Mouse (Mus musculus): ENCODE data around the gene Fam219a. TPM values are rescaled to one million over a fixed set of nuclear protein-coding genes. Genes with fewer than 3 reads are reported as not detected.

Fam219a gene
- total RNA-seq, 1 experiment = 2.9 TPM

- H3K4me3 ChIP-seq (ENCODE audit: insufficient read depth in 1 of 2, low read depth in 1 of 2, low read length in 2 of 2, poor library complexity in 1 of 2, severe bottlenecking in 1 of 2) = peak overlapping the region; percentile 43 to 59
- in situ Hi-C loops (cut with MboI; ENCODE audit: low sequenced_read_pairs in 2 of 2, unreplicated experiment in 2 of 2) = no loop called here
- H3K36me3 ChIP-seq (ENCODE audit: control insufficient read depth, insufficient read depth, low read length, poor library complexity, severe bottlenecking) = no peaks in the 10 kb centered on the region
- H3K9ac ChIP-seq (ENCODE audit: insufficient read depth, low read depth, low read length, poor library complexity, severe bottlenecking) = peak overlapping the region; percentile 36; the same call in 1 of the 2 replicates
- TF ChIP-seq CHD2 (IDR thresholded peaks at IDR 0.05; ENCODE audit: low read depth, low read length) (no peak), ZNF384 (IDR thresholded peaks at IDR 0.05; ENCODE audit: low read depth, low read length) (no peak), ZC3H11A (IDR thresholded peaks at IDR 0.05; ENCODE audit: borderline replicate concordance, low read depth, low read length) (no peak), MAFK (IDR thresholded peaks at IDR 0.05; ENCODE audit: insufficient read depth, low read depth, low read length) (no peak), HCFC1 (IDR thresholded peaks at IDR 0.05; ENCODE audit: borderline replicate concordance, insufficient read depth, low read length) (no peak)
- H3K27ac ChIP-seq (ENCODE audit: insufficient read depth, low read depth, low read length, poor library complexity, severe bottlenecking) = no peak overlapping the region
- H3K9me3 ChIP-seq (ENCODE audit: control insufficient read depth, insufficient read depth, low read depth, low read length) = no peaks in the 10 kb centered on the region
- peaks cover 2 to 13% of the 10 kb centered on the region in 2 experiments for H3K4me1 ChIP-seq (ENCODE audit: control insufficient read depth in 2 of 2, insufficient read depth in 2 of 2, low read length in 2 of 2, poor library complexity in 1 of 2)
- no peak for DNase-seq (ENCODE audit: low read depth, low spot score)
These were observed 71.8 kb downstream of the Fam219a start for GRCm38 (mm10) chr4:41497579-41497978.

GRCm38 (mm10) chr4:41497046-41497445 lies 72.3 kb downstream of the Fam219a start:
- Histone ChIP-seq H3K4me1 (ENCODE audit: control insufficient read depth in 2 of 2, insufficient read depth in 2 of 2, low read length in 2 of 2, poor library complexity in 1 of 2) (peaks cover 2 to 13% of the 10 kb centered on the region in 2 experiments), H3K9me3 (ENCODE audit: control insufficient read depth, insufficient read depth, low read depth, low read length) (no peaks in the 10 kb centered on the region), H3K9ac (ENCODE audit: insufficient read depth, low read depth, low read length, poor library complexity, severe bottlenecking) (no peak overlapping the region), H3K4me3 (ENCODE audit: insufficient read depth in 1 of 2, low read depth in 1 of 2, low read length in 2 of 2, poor library complexity in 1 of 2, severe bottlenecking in 1 of 2) (no peak overlapping the region), H3K27ac (ENCODE audit: insufficient read depth, low read depth, low read length, poor library complexity, severe bottlenecking) (no peak overlapping the region), H3K36me3 (ENCODE audit: control insufficient read depth, insufficient read depth, low read length, poor library complexity, severe bottlenecking) (no peaks in the 10 kb centered on the region)
- in situ Hi-C loops (cut with MboI; ENCODE audit: low sequenced_read_pairs in 2 of 2, unreplicated experiment in 2 of 2) = no loop called here
- TF ChIP-seq HCFC1 (IDR thresholded peaks at IDR 0.05; ENCODE audit: borderline replicate concordance, insufficient read depth, low read length) (no peak), ZNF384 (IDR thresholded peaks at IDR 0.05; ENCODE audit: low read depth, low read length) (no peak), ZC3H11A (IDR thresholded peaks at IDR 0.05; ENCODE audit: borderline replicate concordance, low read depth, low read length) (no peak), MAFK (IDR thresholded peaks at IDR 0.05; ENCODE audit: insufficient read depth, low read depth, low read length) (no peak), CHD2 (IDR thresholded peaks at IDR 0.05; ENCODE audit: low read depth, low read length) (no peak)
- DNase-seq (ENCODE audit: low read depth, low spot score) = no peak

- no peaks in the 10 kb centered on the region for H3K36me3 ChIP-seq (ENCODE audit: control insufficient read depth, insufficient read depth, low read length, poor library complexity, severe bottlenecking)
- peaks cover 0 to 11% of the 10 kb centered on the region in 2 experiments; a peak in 2 of 4 replicates for H3K4me1 ChIP-seq (ENCODE audit: control insufficient read depth in 2 of 2, insufficient read depth in 2 of 2, low read length in 2 of 2, poor library complexity in 1 of 2)
- no peak overlapping the region for H3K9ac ChIP-seq (ENCODE audit: insufficient read depth, low read depth, low read length, poor library complexity, severe bottlenecking)
- no peak overlapping the region for H3K27ac ChIP-seq (ENCODE audit: insufficient read depth, low read depth, low read length, poor library complexity, severe bottlenecking)
- H3K4me3 ChIP-seq (ENCODE audit: insufficient read depth in 1 of 2, low read depth in 1 of 2, low read length in 2 of 2, poor library complexity in 1 of 2, severe bottlenecking in 1 of 2) = no peak overlapping the region
- no peak for DNase-seq (ENCODE audit: low read depth, low spot score)
- in situ Hi-C loops (cut with MboI; ENCODE audit: low sequenced_read_pairs in 2 of 2, unreplicated experiment in 2 of 2) = no loop called here
- no peak for TF ChIP-seq CHD2 (IDR thresholded peaks at IDR 0.05; ENCODE audit: low read depth, low read length)
- TF ChIP-seq MAFK (IDR thresholded peaks at IDR 0.05; ENCODE audit: insufficient read depth, low read depth, low read length) = no peak
- no peak for TF ChIP-seq ZNF384 (IDR thresholded peaks at IDR 0.05; ENCODE audit: low read depth, low read length)
- TF ChIP-seq HCFC1 (IDR thresholded peaks at IDR 0.05; ENCODE audit: borderline replicate concordance, insufficient read depth, low read length) = no peak
- TF ChIP-seq ZC3H11A (IDR thresholded peaks at IDR 0.05; ENCODE audit: borderline replicate concordance, low read depth, low read length) = no peak
- no peaks in the 10 kb centered on the region for H3K9me3 ChIP-seq (ENCODE audit: control insufficient read depth, insufficient read depth, low read depth, low read length)
These were observed 73.5 kb downstream of the Fam219a start for GRCm38 (mm10) chr4:41495850-41496249.

DNA sequence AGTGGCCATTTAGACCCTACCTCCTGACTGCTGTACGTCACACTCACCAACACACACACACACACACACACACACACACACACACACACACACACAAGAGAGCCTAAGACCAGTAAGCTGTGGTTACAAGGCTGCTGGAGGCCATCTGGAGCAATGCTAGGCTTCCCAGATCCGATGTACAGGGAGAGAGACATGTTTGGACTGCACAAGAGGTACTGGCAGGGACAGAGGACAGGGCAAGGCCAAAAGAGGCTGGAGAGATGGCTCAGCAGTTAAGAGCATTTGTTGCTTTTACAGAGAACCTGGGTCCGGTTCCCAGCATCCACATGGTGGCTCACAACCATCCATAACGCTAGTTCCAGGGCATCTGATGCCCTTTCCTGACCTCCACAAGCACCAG lies 74.3 kb downstream of the Fam219a start:
- Histone ChIP-seq H3K4me1 (ENCODE audit: control insufficient read depth in 2 of 2, insufficient read depth in 2 of 2, low read length in 2 of 2, poor library complexity in 1 of 2) (peaks cover 0 to 11% of the 10 kb centered on the region in 2 experiments; a peak in 2 of 4 replicates), H3K4me3 (ENCODE audit: insufficient read depth in 1 of 2, low read depth in 1 of 2, low read length in 2 of 2, poor library complexity in 1 of 2, severe bottlenecking in 1 of 2) (no peak overlapping the region), H3K36me3 (ENCODE audit: control insufficient read depth, insufficient read depth, low read length, poor library complexity, severe bottlenecking) (no peaks in the 10 kb centered on the region), H3K9me3 (ENCODE audit: control insufficient read depth, insufficient read depth, low read depth, low read length) (no peaks in the 10 kb centered on the region), H3K9ac (ENCODE audit: insufficient read depth, low read depth, low read length, poor library complexity, severe bottlenecking) (no peak overlapping the region), H3K27ac (ENCODE audit: insufficient read depth, low read depth, low read length, poor library complexity, severe bottlenecking) (no peak overlapping the region)
- in situ Hi-C loops (cut with MboI; ENCODE audit: low sequenced_read_pairs in 2 of 2, unreplicated experiment in 2 of 2) = no loop called here
- no peak for TF ChIP-seq ZC3H11A (IDR thresholded peaks at IDR 0.05; ENCODE audit: borderline replicate concordance, low read depth, low read length)
- no peak for TF ChIP-seq CHD2 (IDR thresholded peaks at IDR 0.05; ENCODE audit: low read depth, low read length)
- TF ChIP-seq MAFK (IDR thresholded peaks at IDR 0.05; ENCODE audit: insufficient read depth, low read depth, low read length) = no peak
- no peak for TF ChIP-seq HCFC1 (IDR thresholded peaks at IDR 0.05; ENCODE audit: borderline replicate concordance, insufficient read depth, low read length)
- TF ChIP-seq ZNF384 (IDR thresholded peaks at IDR 0.05; ENCODE audit: low read depth, low read length) = no peak
- no peak for DNase-seq (ENCODE audit: low read depth, low spot score)

DNA sequence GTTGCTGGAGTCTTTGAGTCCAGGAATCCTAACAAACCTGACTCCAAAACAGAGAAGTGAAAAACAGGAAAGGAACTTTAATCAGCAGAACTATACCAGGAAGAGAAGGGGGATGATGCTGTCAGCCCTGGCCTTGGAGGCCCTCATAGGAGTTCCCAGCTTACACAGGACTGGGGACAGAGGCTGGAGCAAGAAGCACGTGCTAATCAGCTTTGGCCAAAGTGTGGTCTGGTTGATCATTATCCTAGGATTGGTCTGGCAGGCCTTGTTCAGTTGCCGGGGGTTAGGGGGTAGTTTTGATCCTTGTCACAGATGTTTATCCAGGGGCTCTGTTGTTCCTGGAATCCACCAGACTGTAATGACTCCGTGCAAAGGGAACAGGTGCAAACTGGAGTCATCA lies 75.0 kb downstream of the Fam219a start:
- in situ Hi-C loops (cut with MboI; ENCODE audit: low sequenced_read_pairs in 2 of 2, unreplicated experiment in 2 of 2) = no loop called here
- no peak for DNase-seq (ENCODE audit: low read depth, low spot score)
- Histone ChIP-seq H3K9me3 (ENCODE audit: control insufficient read depth, insufficient read depth, low read depth, low read length) (no peaks in the 10 kb centered on the region), H3K36me3 (ENCODE audit: control insufficient read depth, insufficient read depth, low read length, poor library complexity, severe bottlenecking) (no peaks in the 10 kb centered on the region), H3K4me1 (ENCODE audit: control insufficient read depth in 2 of 2, insufficient read depth in 2 of 2, low read length in 2 of 2, poor library complexity in 1 of 2) (peaks cover 0 to 11% of the 10 kb centered on the region in 2 experiments; a peak in 1 of 4 replicates), H3K9ac (ENCODE audit: insufficient read depth, low read depth, low read length, poor library complexity, severe bottlenecking) (no peak overlapping the region), H3K4me3 (ENCODE audit: insufficient read depth in 1 of 2, low read depth in 1 of 2, low read length in 2 of 2, poor library complexity in 1 of 2, severe bottlenecking in 1 of 2) (no peak overlapping the region), H3K27ac (ENCODE audit: insufficient read depth, low read depth, low read length, poor library complexity, severe bottlenecking) (no peak overlapping the region)
- TF ChIP-seq MAFK (IDR thresholded peaks at IDR 0.05; ENCODE audit: insufficient read depth, low read depth, low read length) (no peak), CHD2 (IDR thresholded peaks at IDR 0.05; ENCODE audit: low read depth, low read length) (no peak), HCFC1 (IDR thresholded peaks at IDR 0.05; ENCODE audit: borderline replicate concordance, insufficient read depth, low read length) (no peak), ZC3H11A (IDR thresholded peaks at IDR 0.05; ENCODE audit: borderline replicate concordance, low read depth, low read length) (no peak), ZNF384 (IDR thresholded peaks at IDR 0.05; ENCODE audit: low read depth, low read length) (no peak)

All from ES-E14 (cell line).